Mouse (Mus musculus) lung, embryonic 14.5 days (tissue): ENCODE measurements at regions not wholly inside any gene's neighbourhood (a gene's known extent, or its start where the extent isn't known, plus 50 kb on each side); places are given as distances from the start of the nearest gene placed in this dataset.

Experiments
- ATAC-seq: fragments of 200-750 bp; cut with Nextera tagmentation; 2 replicates; pipeline ENCODE4 v1.8.0; 2017; ENCODE audit warnings: mild to moderate bottlenecking, moderate TSS enrichment, moderate library complexity; ENCODE audit not compliant: insufficient read depth
- DNase-seq: peaks from one replicate; pipeline ENCODE4 v3.0.0-alpha.2; 2015
- H3K27ac ChIP-seq: fragments of 300-500 bp; sonication (generic); 2 replicates; pipeline ENCODE4 v1.5.1; 2014; ENCODE audit warnings: low read depth, mild to moderate bottlenecking, moderate library complexity
- H3K27me3 ChIP-seq: fragments of 300-500 bp; sonication (generic); 2 replicates; pipeline ENCODE4 v1.6.1; 2014; ENCODE audit warnings: low read length, control low read depth; ENCODE audit not compliant: insufficient read depth
- H3K36me3 ChIP-seq: fragments of 300-500 bp; sonication (generic); 2 replicates; pipeline ENCODE4 v1.6.1; 2014; ENCODE audit warnings: control low read depth; ENCODE audit not compliant: insufficient read depth
- H3K4me1 ChIP-seq: fragments of 300-500 bp; sonication (generic); 2 replicates; pipeline ENCODE4 v1.6.1; 2014; ENCODE audit warnings: antibody characterized with exemption, control low read depth; ENCODE audit not compliant: insufficient read depth
- H3K4me2 ChIP-seq: fragments of 300-500 bp; sonication (generic); 2 replicates; pipeline ENCODE4 v1.6.1; 2014; ENCODE audit warnings: mild to moderate bottlenecking
- H3K4me3 ChIP-seq: fragments of 300-500 bp; sonication (generic); 2 replicates; pipeline ENCODE4 v1.5.1; 2014; ENCODE audit warnings: low read depth, low read length
- H3K9ac ChIP-seq: fragments of 300-500 bp; sonication (generic); 2 replicates; pipeline ENCODE4 v1.6.1; 2014
- H3K9me3 ChIP-seq: fragments of 300-500 bp; sonication (generic); 2 replicates; pipeline ENCODE4 v1.6.1; 2016; ENCODE audit warnings: low read depth, low read length, control low read depth
- CTCF ChIP-seq: IDR thresholded peaks from 2 replicates; pipeline ENCODE4 v1.5.1; 2016; ENCODE audit warnings: antibody characterized with exemption, low read depth
- WGBS: fragments of 180-500 bp; shearing (Covaris S2); extraction: QIAGEN DNeasy Blood & Tissue Kit; methylation state at CpG from one replicate; pipeline ENCODE4 v1.1.7; 2014; 5-methylcytosine and 5-hydroxymethylcytosine counted together

DNA sequence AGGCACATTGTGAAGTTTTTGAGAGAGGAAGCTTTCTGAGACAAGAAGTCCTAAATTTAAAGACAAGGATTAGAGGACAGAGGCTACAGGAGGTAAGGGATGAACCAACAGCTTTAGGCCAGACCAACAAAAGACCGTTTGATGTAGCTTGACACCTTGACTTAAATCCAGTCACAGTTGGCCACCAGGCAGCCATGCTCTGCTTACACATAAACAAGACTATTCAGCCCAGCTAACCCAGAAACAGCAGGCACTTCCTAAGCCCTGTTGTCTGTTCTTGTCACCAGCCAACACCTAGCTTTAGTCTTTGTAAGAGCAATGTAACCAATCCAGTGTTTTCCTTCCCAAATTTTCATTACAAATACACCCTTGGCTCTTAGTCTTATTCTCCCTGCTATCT lies 159.9 kb upstream of the Plekha5 start:
- H3K4me2 ChIP-seq, result no peak overlapping the region
- no peak overlapping the region for H3K4me3 ChIP-seq
- H3K4me1 ChIP-seq, result no peaks in the 10 kb centered on the region
- WGBS, result 24% methylated on average over 1 of the region's 1 CpGs
- no peaks in the 10 kb centered on the region for H3K9me3 ChIP-seq
- no peak overlapping the region for H3K27ac ChIP-seq
- H3K27me3 ChIP-seq, result no peaks in the 10 kb centered on the region
- H3K36me3 ChIP-seq, result no peaks in the 10 kb centered on the region
- DNase-seq (no peak), ATAC-seq (no peak)
- no peak for TF ChIP-seq CTCF
- no peak overlapping the region for H3K9ac ChIP-seq

- no peak overlapping the region for H3K4me2 ChIP-seq
- DNase-seq, result no peak
- H3K27me3 ChIP-seq, result no peaks in the 10 kb centered on the region
- H3K27ac ChIP-seq, result no peak overlapping the region
- no peaks in the 10 kb centered on the region for H3K9me3 ChIP-seq
- no peaks in the 10 kb centered on the region for H3K36me3 ChIP-seq
- no peak overlapping the region for H3K4me3 ChIP-seq
- no peaks in the 10 kb centered on the region for H3K4me1 ChIP-seq
- 85% methylated on average over 1 of the region's 1 CpGs for WGBS
- no peak for ATAC-seq
- H3K9ac ChIP-seq, result no peak overlapping the region
- TF ChIP-seq CTCF, result no peak
Observed at GRCm38 (mm10) chr6:140261813-140262212, 162.0 kb upstream of the Plekha5 start.

DNA sequence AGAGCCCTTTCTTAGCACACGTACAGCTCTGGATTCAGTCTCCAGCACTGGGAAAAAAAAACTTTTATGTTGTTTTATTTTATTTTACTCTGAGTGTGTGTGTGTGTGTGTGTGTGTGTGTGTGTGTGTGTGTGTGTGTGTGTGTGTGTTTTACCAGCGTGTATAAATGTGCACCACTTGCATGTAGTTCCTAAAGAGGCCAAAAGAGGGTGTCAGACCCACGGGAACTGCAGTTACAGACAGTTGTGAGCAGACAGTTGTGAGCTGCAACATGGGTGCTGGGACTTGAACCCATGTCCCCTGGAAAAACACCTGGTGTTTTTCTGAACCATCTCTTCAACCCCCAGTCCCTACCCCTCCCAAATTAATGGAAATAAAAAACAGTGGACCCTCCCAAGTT lies 165.1 kb upstream of the Plekha5 start:
- no peak for TF ChIP-seq CTCF
- DNase-seq (no peak), ATAC-seq (no peak)
- Histone ChIP-seq H3K4me1 (no peaks in the 10 kb centered on the region), H3K27ac (no peak overlapping the region), H3K9me3 (no peaks in the 10 kb centered on the region), H3K27me3 (no peaks in the 10 kb centered on the region), H3K9ac (no peak overlapping the region), H3K4me3 (no peak overlapping the region), H3K36me3 (no peaks in the 10 kb centered on the region), H3K4me2 (no peak overlapping the region)
- WGBS, result 88% methylated on average over 3 of the region's 3 CpGs

GRCm38 (mm10) chr6:140258101-140258500 lies 165.8 kb upstream of the Plekha5 start:
- no peaks in the 10 kb centered on the region for H3K27me3 ChIP-seq
- 84% methylated on average over 5 of the region's 5 CpGs for WGBS
- no peak for ATAC-seq
- no peaks in the 10 kb centered on the region for H3K4me1 ChIP-seq
- no peak overlapping the region for H3K4me3 ChIP-seq
- H3K27ac ChIP-seq, result no peak overlapping the region
- H3K4me2 ChIP-seq, result no peak overlapping the region
- no peaks in the 10 kb centered on the region for H3K36me3 ChIP-seq
- no peaks in the 10 kb centered on the region for H3K9me3 ChIP-seq
- no peak for TF ChIP-seq CTCF
- no peak for DNase-seq
- H3K9ac ChIP-seq, result no peak overlapping the region

GRCm38 (mm10) chr6:140251527-140251926 lies 172.3 kb upstream of the Plekha5 start:
- ATAC-seq (no peak), DNase-seq (no peak)
- no peaks in the 10 kb centered on the region for H3K4me1 ChIP-seq
- no peak overlapping the region for H3K27ac ChIP-seq
- no peak overlapping the region for H3K9ac ChIP-seq
- H3K4me3 ChIP-seq, result no peak overlapping the region
- WGBS, result 81% methylated on average over 4 of the region's 4 CpGs
- no peaks in the 10 kb centered on the region for H3K36me3 ChIP-seq
- H3K27me3 ChIP-seq, result no peaks in the 10 kb centered on the region
- no peaks in the 10 kb centered on the region for H3K9me3 ChIP-seq
- TF ChIP-seq CTCF, result no peak
- H3K4me2 ChIP-seq, result no peak overlapping the region

DNA sequence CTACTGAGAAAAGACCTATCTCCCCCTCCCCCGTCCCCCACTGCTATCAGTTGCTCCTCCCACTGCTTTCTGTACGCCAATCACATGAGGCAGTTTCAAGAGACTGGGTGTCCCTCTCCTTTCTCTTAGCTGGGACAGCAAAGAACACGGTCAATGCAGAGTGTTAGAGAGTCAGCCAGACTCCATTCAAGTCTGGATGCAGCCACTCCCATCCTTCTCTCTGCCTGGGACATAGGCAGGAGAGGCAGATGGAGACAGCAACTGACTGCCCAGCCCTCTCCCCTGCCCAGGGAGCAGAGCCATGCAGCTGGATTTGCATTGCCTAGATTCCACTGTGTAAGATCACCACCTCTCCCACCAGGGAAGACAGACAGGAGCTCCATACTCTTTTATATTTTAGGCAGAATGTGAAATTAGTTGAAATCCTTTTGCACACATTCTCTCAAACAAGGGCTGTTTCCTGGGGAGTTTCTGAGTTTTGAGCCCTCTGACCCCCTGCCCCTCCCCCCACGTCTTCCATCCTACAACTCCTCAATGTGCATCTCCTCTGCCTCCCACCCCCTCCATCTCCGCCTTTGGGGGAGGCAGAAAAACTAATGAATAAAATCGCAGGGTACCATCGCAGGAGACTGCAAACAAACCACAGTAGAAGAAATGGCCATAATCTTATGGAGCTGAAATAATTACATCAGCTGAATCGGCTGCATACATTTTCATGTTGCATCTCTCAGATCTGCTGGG lies 180.3 kb upstream of the Plekha5 start:
- H3K4me1 ChIP-seq, result 0 out of 2 replicates have a peak, but pooled peaks cover 3% of the 10 kb centered on the region
- H3K27me3 ChIP-seq, result no peaks in the 10 kb centered on the region
- no peaks in the 10 kb centered on the region for H3K36me3 ChIP-seq
- H3K4me2 ChIP-seq, result no peak overlapping the region
- ATAC-seq (peak; percentile 17; the same call in 1 of the 2 replicates), DNase-seq (peak; percentile 6)
- WGBS, result 32% methylated on average over 8 of the region's 8 CpGs
- no peak overlapping the region for H3K9ac ChIP-seq
- TF ChIP-seq CTCF, result no peak
- H3K4me3 ChIP-seq, result no peak overlapping the region
- no peaks in the 10 kb centered on the region for H3K9me3 ChIP-seq
- no peak overlapping the region; the same call in 1 of the 2 replicates for H3K27ac ChIP-seq

- no peak overlapping the region for H3K9ac ChIP-seq
- 0 out of 2 replicates have a peak, but pooled peaks cover 3% of the 10 kb centered on the region for H3K4me1 ChIP-seq
- no peaks in the 10 kb centered on the region for H3K27me3 ChIP-seq
- WGBS, result 80% methylated on average over 8 of the region's 8 CpGs
- H3K4me3 ChIP-seq, result no peak overlapping the region
- ATAC-seq, result no peak
- no peak for TF ChIP-seq CTCF
- H3K27ac ChIP-seq, result no peak overlapping the region
- H3K36me3 ChIP-seq, result no peaks in the 10 kb centered on the region
- H3K9me3 ChIP-seq, result no peaks in the 10 kb centered on the region
- no peak overlapping the region for H3K4me2 ChIP-seq
- DNase-seq, result no peak
Observed at GRCm38 (mm10) chr6:140239356-140239755, 184.5 kb upstream of the Plekha5 start.
